ENCODE assay signal across 17 mouse cellular contexts in the genomic region with DNA sequence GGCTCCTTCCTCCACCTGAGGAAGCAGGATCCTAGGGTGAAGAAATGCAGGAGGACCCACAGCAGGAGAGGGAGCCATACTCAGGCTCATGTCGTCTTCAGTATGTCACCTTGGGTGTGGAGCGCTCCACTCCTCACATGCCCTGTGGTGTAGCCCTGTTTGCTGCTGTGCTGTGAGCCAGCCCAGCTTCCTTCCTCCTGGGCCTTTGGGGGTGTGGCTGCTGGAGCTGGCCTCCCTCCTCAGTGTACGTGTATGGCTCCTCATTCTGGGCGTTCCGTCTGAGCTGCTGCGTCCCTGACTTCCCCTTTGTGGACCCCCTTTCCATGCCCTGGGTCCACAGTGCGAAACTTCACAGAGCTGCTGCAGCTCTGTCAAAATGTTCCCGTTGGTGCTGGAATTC. TPM values are rescaled to one million over a fixed set of nuclear protein-coding genes. Genes with fewer than 3 reads are reported as not detected.
DNase-seq lines count a peak whose midpoint lies in the region; ATAC-seq lines count a peak whose summit lies in the region.
"Had no signal": no experiment of that assay in that cellular context is flagged by ENCODE, and none has a peak within 500 bp of the region (broad histone marks: within the 10 kb centered on the region; RNA-seq: fewer than 3 reads in every experiment).

No protein-coding gene starts in this region.

- intact Hi-C loops in heart, postnatal 10 days (cut with DNase I): no loop called here

- no peaks in the 10 kb centered on the region for H3K4me1 ChIP-seq in heart, embryonic 11.5 days (ENCODE audit: control insufficient read depth, insufficient read depth, low read length)
- H3K4me1 ChIP-seq in lung, embryonic 15.5 days: no peaks in the 10 kb centered on the region
- peaks cover 8% of the 10 kb centered on the region for H3K4me1 ChIP-seq in megakaryocyte, embryonic 14.5 days
- H3K4me1 ChIP-seq in forebrain, embryonic 10.5 days: no peaks in the 10 kb centered on the region
- H3K4me1 ChIP-seq: embryonic facial prominence, embryonic 10.5 days; hindbrain, embryonic 12.5 days had no signal

- H3K27me3 ChIP-seq in heart, embryonic 11.5 days (ENCODE audit: control insufficient read depth, insufficient read depth, low read length): no peaks in the 10 kb centered on the region
- H3K27me3 ChIP-seq in lung, embryonic 15.5 days: no peaks in the 10 kb centered on the region
- no peaks in the 10 kb centered on the region for H3K27me3 ChIP-seq in megakaryocyte, embryonic 14.5 days (replicated peaks)
- H3K27me3 ChIP-seq in forebrain, embryonic 10.5 days (ENCODE audit: poor library complexity, severe bottlenecking): no peaks in the 10 kb centered on the region
- H3K27me3 ChIP-seq: heart, embryonic 12.5 days; hindbrain, embryonic 12.5 days had no signal

- no peak overlapping the region for H3K4me2 ChIP-seq in heart, embryonic 11.5 days
- H3K4me2 ChIP-seq in lung, embryonic 15.5 days: no peak overlapping the region
- H3K4me2 ChIP-seq: heart, embryonic 12.5 days; hindbrain, embryonic 12.5 days had no signal

- peaks cover 39% of the 10 kb centered on the region for H3K36me3 ChIP-seq in heart, embryonic 11.5 days (ENCODE audit: control insufficient read depth, insufficient read depth, low read length)
- H3K36me3 ChIP-seq in lung, embryonic 15.5 days: peaks cover 69% of the 10 kb centered on the region
- H3K36me3 ChIP-seq in megakaryocyte, embryonic 14.5 days (replicated peaks; ENCODE audit: low read length): peaks cover 93% of the 10 kb centered on the region
- H3K36me3 ChIP-seq in forebrain, embryonic 10.5 days (replicated peaks): peaks cover 97% of the 10 kb centered on the region

- DNase-seq in heart, postnatal 10 days: no peak
- DNase-seq in lung, postnatal 25 days (ENCODE audit: low spot score): no peak
- no peak for DNase-seq in right cerebral cortex, adult 2 months (ENCODE audit: low spot score in 2 of 2)
- no peak for DNase-seq in forebrain, embryonic 10.5 days (ENCODE audit: extremely low spot score, low spot score)
- DNase-seq: cerebellum, adult 18-20 months; cerebellum, adult 9-11 months; cerebellum, postnatal 36 days; gastrocnemius, postnatal 10 days; heart, adult 2 months; heart, postnatal 36 days had no signal

- no peak overlapping the region for H3K27ac ChIP-seq in heart, embryonic 11.5 days (ENCODE audit: low read depth, low read length)
- no peak overlapping the region for H3K27ac ChIP-seq in lung, embryonic 15.5 days
- no peak overlapping the region for H3K27ac ChIP-seq in forebrain, embryonic 10.5 days
- H3K27ac ChIP-seq: embryonic facial prominence, embryonic 10.5 days; heart, adult 2 months; hindbrain, embryonic 12.5 days had no signal

- WGBS in heart, embryonic 11.5 days (ENCODE audit: insufficient replicate concordance): 88% methylated on average over 8 of the region's 8 CpGs
- 75% methylated on average over 8 of the region's 8 CpGs for WGBS in lung, embryonic 15.5 days
- WGBS in forebrain, embryonic 10.5 days: 93% methylated on average over 8 of the region's 8 CpGs

- H3K9ac ChIP-seq in heart, embryonic 11.5 days (ENCODE audit: low read depth, low read length): no peak overlapping the region
- no peak overlapping the region for H3K9ac ChIP-seq in lung, embryonic 15.5 days
- H3K9ac ChIP-seq: heart, embryonic 12.5 days; hindbrain, embryonic 12.5 days had no signal

- H3K4me3 ChIP-seq in heart, embryonic 11.5 days (ENCODE audit: low read depth, low read length): no peak overlapping the region
- H3K4me3 ChIP-seq in lung, embryonic 15.5 days: no peak overlapping the region
- H3K4me3 ChIP-seq in megakaryocyte, embryonic 14.5 days (replicated peaks): peak overlapping the region; percentile 46
- H3K4me3 ChIP-seq in forebrain, embryonic 10.5 days: no peak overlapping the region
- H3K4me3 ChIP-seq: embryonic facial prominence, embryonic 10.5 days; heart, adult 2 months; heart, embryonic 12.5 days; hindbrain, embryonic 12.5 days had no signal

- H3K9me3 ChIP-seq in heart, embryonic 11.5 days (replicated peaks; ENCODE audit: control insufficient read depth, low read length): no peaks in the 10 kb centered on the region
- H3K9me3 ChIP-seq in lung, embryonic 15.5 days: no peaks in the 10 kb centered on the region
- peaks cover 3% of the 10 kb centered on the region; the same call in 1 of the 2 replicates for H3K9me3 ChIP-seq in megakaryocyte, embryonic 14.5 days
- no peaks in the 10 kb centered on the region for H3K9me3 ChIP-seq in forebrain, embryonic 10.5 days
- H3K9me3 ChIP-seq: embryonic facial prominence, embryonic 10.5 days; hindbrain, embryonic 12.5 days had no signal

- peak; percentile 23; the same call in 1 of the 2 replicates for ATAC-seq in heart, embryonic 11.5 days (replicated peaks; ENCODE audit: insufficient number of reproducible peaks, low FRiP score, low TSS enrichment)
- 0 out of 2 replicates have a peak, but pooled peaks have one; percentile 33 for ATAC-seq in lung, embryonic 15.5 days (ENCODE audit: borderline replicate concordance, extremely low read depth, low FRiP score, low TSS enrichment)
- ATAC-seq: forebrain, embryonic 14.5 days had no signal

RNA-seq across cellular contexts. Expression of a gene that starts 10.9 kb away (rescaled TPM):
- 14.7 and 20.3 TPM in 2 replicates for polyA plus RNA-seq in heart, embryonic 11.5 days (2014; fragmentation: Nextera tagmentation; extraction: Ambion mirVana)
- total RNA-seq in heart, postnatal 10 days (2021): 1 to 10 TPM; 5.2 to 5.7 TPM
- 21.8 and 23.8 TPM in 2 replicates for polyA plus RNA-seq in lung, embryonic 15.5 days (2015; fragmentation: Nextera tagmentation; extraction: Ambion mirVana)
- polyA plus RNA-seq in megakaryocyte, embryonic 14.5 days (2012; ENCODE audit: insufficient read depth, low replicate concordance): 3.8 TPM in 1 of 2 replicates, not detected in the other
- polyA plus RNA-seq in forebrain, embryonic 10.5 days (2016; fragmentation: Nextera tagmentation; extraction: Ambion mirVana): 32.6 and 40.3 TPM in 2 replicates

RNA-seq across cellular contexts. Expression of a gene that starts 11.0 kb away (rescaled TPM):
- polyA plus RNA-seq in heart, embryonic 11.5 days (2014; fragmentation: Nextera tagmentation; extraction: Ambion mirVana): 39.1 and 41.4 TPM in 2 replicates
- total RNA-seq in heart, postnatal 10 days (2021): 10 to 100 TPM; 21.2 to 21.6 TPM
- polyA plus RNA-seq in lung, embryonic 15.5 days (2015; fragmentation: Nextera tagmentation; extraction: Ambion mirVana): 47.0 and 49.7 TPM in 2 replicates
- 0.69 and 5.4 TPM in 2 replicates for polyA plus RNA-seq in megakaryocyte, embryonic 14.5 days (2012; ENCODE audit: insufficient read depth, low replicate concordance)
- 50.1 and 51.8 TPM in 2 replicates for polyA plus RNA-seq in forebrain, embryonic 10.5 days (2016; fragmentation: Nextera tagmentation; extraction: Ambion mirVana)

RNA-seq across cellular contexts. Expression of a gene that starts 18.8 kb away (rescaled TPM):
- 2.4 and 3.1 TPM in 2 replicates for polyA plus RNA-seq in heart, embryonic 11.5 days (2014; fragmentation: Nextera tagmentation; extraction: Ambion mirVana)
- total RNA-seq in heart, postnatal 10 days (2021): 1 to 10 TPM; 1.8 TPM
- 11.3 and 14.4 TPM in 2 replicates for polyA plus RNA-seq in lung, embryonic 15.5 days (2015; fragmentation: Nextera tagmentation; extraction: Ambion mirVana)
- polyA plus RNA-seq in megakaryocyte, embryonic 14.5 days (2012; ENCODE audit: insufficient read depth, low replicate concordance): not detected in 2 replicates
- polyA plus RNA-seq in forebrain, embryonic 10.5 days (2016; fragmentation: Nextera tagmentation; extraction: Ambion mirVana): 1.8 and 2.3 TPM in 2 replicates
